Mouse (Mus musculus) thymus, postnatal 14 days (tissue): ENCODE measurements around the gene Prdm16.

Source experiments
- DNase-seq: peaks from one replicate; pipeline ENCODE4 v3.0.0; 2021

Gene Prdm16

GRCm38 (mm10) chr4:154639591-154640442 is 3.1 kb upstream of the Prdm16 start:
- DNase-seq: no peak

DNA sequence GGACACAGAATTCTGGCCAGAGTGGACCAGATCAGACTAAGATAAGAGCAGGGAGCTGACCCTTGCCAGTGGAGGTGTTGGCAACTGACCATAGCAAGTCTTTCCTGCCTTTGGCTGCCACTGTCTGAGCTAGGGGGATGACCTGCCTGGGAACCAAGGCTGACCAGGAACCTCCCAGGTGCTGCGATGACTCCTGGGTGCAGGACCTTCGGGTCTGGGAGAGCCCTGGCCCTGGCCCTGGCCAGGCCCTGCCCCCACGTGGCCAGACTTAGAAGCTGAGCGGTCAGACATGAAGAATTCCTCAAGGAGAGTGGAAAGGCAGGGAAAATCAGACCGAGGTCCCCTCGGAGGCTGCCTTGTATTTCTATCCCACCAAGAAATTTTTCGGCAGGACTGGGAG is 2.5 kb upstream of the Prdm16 start:
- DNase-seq: no peak

GRCm38 (mm10) chr4:154638320-154638886 is 1.7 kb upstream of the Prdm16 start:
- no peak for DNase-seq

DNA sequence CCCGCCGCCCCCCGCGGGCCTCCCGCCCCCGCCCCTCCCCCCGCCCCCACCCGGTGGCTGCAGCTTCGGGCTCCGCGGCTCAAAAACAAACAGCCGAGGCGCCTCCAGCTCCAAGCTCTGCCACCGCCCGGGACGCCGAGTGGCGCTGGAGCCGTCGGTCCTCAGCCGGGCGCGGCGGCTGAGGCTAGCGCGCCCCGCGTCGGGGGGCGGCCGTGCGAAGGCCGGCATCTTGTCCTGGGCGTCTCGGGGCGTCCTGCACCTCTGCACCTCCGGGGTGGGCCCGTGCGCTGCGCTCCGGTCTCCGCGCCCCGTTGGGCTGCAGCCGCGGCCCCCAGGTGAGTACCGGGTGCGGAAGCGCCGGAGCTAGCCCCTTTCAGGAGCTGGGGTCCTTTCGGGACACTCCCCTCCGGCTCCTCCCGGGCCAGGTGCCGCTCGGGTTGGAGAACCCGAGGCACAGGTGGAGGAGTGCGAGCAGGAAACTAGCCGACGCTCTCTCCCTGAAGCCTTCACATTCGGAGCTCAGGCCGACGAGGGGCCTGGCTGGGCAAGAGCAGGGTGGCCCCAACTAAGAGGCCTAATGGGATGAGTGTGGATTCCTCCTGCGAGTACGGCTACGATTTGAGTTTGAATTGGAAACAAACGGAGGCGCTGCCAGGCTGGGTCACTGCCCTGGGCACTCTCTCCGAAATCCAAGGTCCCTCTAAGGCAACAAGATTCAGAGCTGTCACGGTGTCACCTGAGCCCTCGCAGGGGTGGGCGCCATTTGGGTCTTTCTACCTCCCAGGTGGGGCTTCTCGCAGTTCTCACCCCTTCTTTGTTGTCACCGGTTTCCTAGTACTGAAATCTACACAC is 1.0 kb upstream of the Prdm16 start:
- no peak for DNase-seq

- DNase-seq: no peak
These were observed 630 bp downstream of the Prdm16 start for GRCm38 (mm10) chr4:154636053-154636433.

GRCm38 (mm10) chr4:154635241-154636052 is 1.2 kb downstream of the Prdm16 start:
- DNase-seq: peak; percentile 9

DNA sequence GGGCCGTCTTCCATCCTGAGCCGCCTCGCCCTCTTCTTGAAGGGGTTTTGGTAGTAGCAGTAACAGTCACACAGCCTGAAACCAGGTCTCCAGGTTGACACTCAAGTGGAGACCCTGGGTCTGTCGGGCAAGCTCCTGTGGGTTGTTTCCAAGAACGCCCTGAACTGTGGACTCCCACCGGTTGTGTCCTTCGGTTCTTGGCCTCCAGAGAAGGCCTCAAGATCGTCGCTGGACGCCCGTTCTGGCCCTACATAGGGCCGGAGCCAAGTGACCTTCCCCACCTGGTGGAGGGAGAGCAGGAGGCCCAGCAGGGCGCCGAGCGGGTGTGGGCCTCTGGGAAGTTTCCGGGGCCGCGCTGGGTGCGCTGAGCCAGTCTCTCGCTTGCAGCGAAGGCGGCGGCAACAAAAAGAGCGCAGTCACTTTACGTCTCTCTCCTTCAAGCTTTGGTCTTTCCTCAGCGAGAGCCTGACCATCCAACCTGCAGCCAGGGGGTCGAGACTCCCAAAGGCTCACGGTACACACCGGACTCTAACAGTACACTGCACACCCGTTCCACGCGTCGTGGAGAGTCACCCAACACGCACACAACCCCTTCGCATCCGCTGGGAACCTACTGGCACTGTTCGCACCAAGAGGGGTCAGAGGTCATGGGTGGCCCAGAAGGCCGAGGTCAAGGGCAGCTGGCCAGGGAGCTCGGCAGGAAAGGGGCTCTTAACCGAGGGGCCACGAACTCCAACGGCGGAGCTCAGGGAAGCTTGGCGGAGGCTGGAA is 2.0 kb downstream of the Prdm16 start:
- DNase-seq: no peak

DNA sequence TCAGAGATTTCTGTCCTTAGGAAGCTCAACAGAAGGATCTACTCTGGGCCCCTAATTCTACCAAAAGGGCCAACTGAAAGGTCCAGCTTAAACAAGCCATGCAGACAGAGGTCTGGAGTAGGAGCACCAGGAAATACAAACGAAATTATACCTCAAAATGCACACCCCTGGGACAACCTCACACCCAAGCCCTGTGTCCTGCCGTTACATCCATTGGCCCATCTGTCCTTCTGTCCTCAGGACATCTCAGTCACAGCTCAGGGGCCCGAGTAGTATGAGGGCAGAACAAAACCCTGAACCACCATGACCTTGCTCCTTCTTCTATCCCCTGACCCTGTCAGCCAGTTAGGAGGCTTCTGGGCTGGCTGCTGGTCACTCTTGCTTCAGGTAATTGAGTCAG is 2.7 kb downstream of the Prdm16 start:
- no peak for DNase-seq

DNA sequence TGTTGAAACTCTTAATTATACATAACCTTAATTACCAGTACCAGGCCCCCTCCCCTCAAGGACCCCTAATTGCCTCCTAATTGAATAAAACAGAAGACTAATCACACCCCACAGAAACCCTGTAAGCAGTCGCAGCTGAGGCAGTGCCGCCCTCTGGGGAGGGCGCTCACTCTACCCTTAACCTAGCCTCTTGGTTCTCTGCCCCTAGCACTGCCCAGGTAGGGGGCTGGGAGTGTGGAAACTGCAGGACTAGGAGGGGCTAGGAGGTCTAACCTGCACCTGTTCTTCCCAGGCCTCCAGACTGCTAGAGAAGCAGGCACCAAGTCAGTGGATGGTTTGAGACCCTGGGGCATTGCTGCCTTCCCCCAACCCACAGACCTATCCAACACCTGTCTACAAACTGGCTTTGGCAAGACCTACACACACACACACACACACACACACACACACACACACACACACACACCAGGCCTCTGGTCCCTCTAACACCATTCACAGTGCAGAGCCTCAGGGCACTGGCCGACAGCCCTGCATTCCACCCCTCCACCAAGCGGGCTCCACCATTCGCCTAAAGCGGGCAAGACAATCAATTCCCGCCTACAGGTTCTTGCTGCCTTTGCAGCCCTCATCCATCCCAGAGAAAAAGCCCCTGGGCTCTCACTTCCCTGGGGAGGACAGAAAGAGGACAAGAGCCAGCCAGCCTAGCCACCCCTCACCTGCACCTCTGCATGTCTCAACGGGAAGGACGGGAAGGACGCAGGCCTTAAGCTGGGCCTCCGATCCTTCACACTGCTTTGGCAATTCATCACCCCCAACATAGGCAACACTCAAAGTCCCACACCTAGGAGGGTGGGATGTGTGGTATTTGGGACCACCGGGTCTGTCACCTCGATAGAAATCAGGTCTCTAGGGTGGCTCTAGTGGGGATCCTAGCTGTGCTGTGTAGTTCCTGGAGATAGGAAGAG is 3.6 kb downstream of the Prdm16 start:
- DNase-seq: no peak

DNA sequence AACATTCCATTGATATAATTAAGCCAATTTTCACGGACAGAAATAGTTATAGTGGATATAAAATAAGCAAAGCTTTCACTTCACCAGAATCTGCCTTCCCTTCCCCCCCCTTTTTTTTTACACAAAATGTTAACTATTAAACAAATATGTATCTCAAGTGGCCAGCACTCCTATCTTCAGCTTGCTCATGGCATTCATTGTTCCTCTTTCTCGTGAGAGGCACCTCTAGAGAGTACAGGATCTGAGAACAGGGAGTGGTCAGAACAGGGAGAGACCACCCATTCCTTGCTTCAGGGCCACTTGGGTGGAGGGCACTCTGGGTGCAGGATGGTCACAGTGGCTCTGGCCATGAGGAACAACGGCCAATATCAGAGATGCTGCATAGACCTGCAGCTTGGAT is 5.9 kb downstream of the Prdm16 start:
- no peak for DNase-seq

- no peak for DNase-seq
These were observed 9.1 kb downstream of the Prdm16 start for GRCm38 (mm10) chr4:154627419-154628142.

- DNase-seq: no peak
These were observed 10.4 kb downstream of the Prdm16 start for GRCm38 (mm10) chr4:154626282-154626681.

GRCm38 (mm10) chr4:154625710-154626109 is 11.0 kb downstream of the Prdm16 start:
- DNase-seq: no peak

GRCm38 (mm10) chr4:154623241-154623640 is 13.4 kb downstream of the Prdm16 start:
- DNase-seq: no peak

- DNase-seq: no peak
These were observed 14.2 kb downstream of the Prdm16 start for GRCm38 (mm10) chr4:154622521-154622920.

- no peak for DNase-seq
These were observed 25.5 kb downstream of the Prdm16 start for GRCm38 (mm10) chr4:154611167-154611566.

GRCm38 (mm10) chr4:154607724-154608123 is 28.9 kb downstream of the Prdm16 start:
- no peak for DNase-seq

- DNase-seq: no peak
These were observed 32.2 kb downstream of the Prdm16 start for GRCm38 (mm10) chr4:154604442-154604830.

- no peak for DNase-seq
These were observed 32.8 kb downstream of the Prdm16 start for GRCm38 (mm10) chr4:154603663-154604441.
